Mouse (Mus musculus): ENCODE results near the gene Sar1b. TPM values are rescaled to one million over a fixed set of nuclear protein-coding genes. Genes with fewer than 3 reads are reported as not detected.
"Not testable (repeated sequence)": the region's sequence is repeated elsewhere in the genome, so short reads cannot be mapped to it uniquely, and the experiment has no call there.

Sar1b gene
- total RNA-seq (2014; rRNA removed) (114 and 147 TPM in 2 replicates), polyA plus RNA-seq (2015; fragmentation: Nextera tagmentation; extraction: Ambion mirVana) (221 and 234 TPM in 2 replicates)

GRCm38 (mm10) chr11:51763213-51763907, at the start of gene Sar1b, which contains the start of gene Sec24a:
TSS of gene Sar1b (plus strand) at chr11:51763687.
TSS of gene Sec24a (minus strand) at chr11:51763634.
- no peaks in the 10 kb centered on the region for H3K9me3 ChIP-seq (ENCODE audit: low read length)
- peak; percentile 99 for ATAC-seq
- H3K9ac ChIP-seq: peak within 1 kb of the TSS; percentile 84
- H3K36me3 ChIP-seq (ENCODE audit: insufficient read depth): no peaks in the 10 kb centered on the region
- H3K4me3 ChIP-seq (ENCODE audit: low read depth, low read length): peak within 1 kb of the TSS; percentile 95
- TF ChIP-seq CTCF (IDR thresholded peaks at IDR 0.05; ENCODE audit: low read depth): peak; percentile 39
- H3K27me3 ChIP-seq (ENCODE audit: insufficient read depth, low read length): no peaks in the 10 kb centered on the region
- no peak within 1 kb of the TSS for H3K27ac ChIP-seq (ENCODE audit: low read depth, low read length)
- 4% methylated on average over 30 of the region's 30 CpGs for WGBS
- H3K4me1 ChIP-seq (ENCODE audit: insufficient read depth): peaks cover 11% of the 10 kb centered on the region; the same call in 1 of the 2 replicates
- peak; percentile 88 for DNase-seq
- H3K4me2 ChIP-seq (ENCODE audit: low read depth): peak within 1 kb of the TSS; percentile 89

GRCm38 (mm10) chr11:51721066-51721465, 42.4 kb upstream of the Sar1b start:
- no peaks in the 10 kb centered on the region for H3K4me1 ChIP-seq (ENCODE audit: insufficient read depth)
- no peak overlapping the region for H3K4me3 ChIP-seq (ENCODE audit: low read depth, low read length)
- no peak for DNase-seq
- H3K9ac ChIP-seq: no peak overlapping the region
- no peak for ATAC-seq
- no peak overlapping the region for H3K4me2 ChIP-seq (ENCODE audit: low read depth)
- H3K36me3 ChIP-seq (ENCODE audit: insufficient read depth): peaks cover 53% of the 10 kb centered on the region
- no peak for TF ChIP-seq CTCF (IDR thresholded peaks at IDR 0.05; ENCODE audit: low read depth)
- no peaks in the 10 kb centered on the region for H3K9me3 ChIP-seq (ENCODE audit: low read length)
- no peak overlapping the region for H3K27ac ChIP-seq (ENCODE audit: low read depth, low read length)
- WGBS: 97% methylated on average over 11 of the region's 11 CpGs
- H3K27me3 ChIP-seq (ENCODE audit: insufficient read depth, low read length): no peaks in the 10 kb centered on the region

- Histone ChIP-seq H3K27ac (ENCODE audit: low read depth, low read length) (no peak overlapping the region), H3K4me1 (ENCODE audit: insufficient read depth) (no peaks in the 10 kb centered on the region), H3K9ac (no peak overlapping the region), H3K27me3 (ENCODE audit: insufficient read depth, low read length) (no peaks in the 10 kb centered on the region), H3K4me3 (ENCODE audit: low read depth, low read length) (no peak overlapping the region), H3K36me3 (ENCODE audit: insufficient read depth) (peaks cover 41% of the 10 kb centered on the region), H3K4me2 (ENCODE audit: low read depth) (no peak overlapping the region), H3K9me3 (ENCODE audit: low read length) (no peaks in the 10 kb centered on the region)
- TF ChIP-seq CTCF (IDR thresholded peaks at IDR 0.05; ENCODE audit: low read depth): no peak
- WGBS: 74% methylated on average over 1 of the region's 1 CpGs
- ATAC-seq (no peak), DNase-seq (no peak)
Observed at GRCm38 (mm10) chr11:51732883-51733282, 30.6 kb upstream of the Sar1b start.

GRCm38 (mm10) chr11:51734218-51734617, 29.3 kb upstream of the Sar1b start:
- not testable (repeated sequence) for ATAC-seq; H3K9me3 ChIP-seq (ENCODE audit: low read length); H3K4me2 ChIP-seq (ENCODE audit: low read depth); H3K27ac ChIP-seq (ENCODE audit: low read depth, low read length); H3K4me3 ChIP-seq (ENCODE audit: low read depth, low read length); H3K27me3 ChIP-seq (ENCODE audit: insufficient read depth, low read length); H3K9ac ChIP-seq; DNase-seq; H3K4me1 ChIP-seq (ENCODE audit: insufficient read depth)
- peaks cover 40% of the 10 kb centered on the region for H3K36me3 ChIP-seq (ENCODE audit: insufficient read depth)
- 96% methylated on average over 11 of the region's 13 CpGs for WGBS

GRCm38 (mm10) chr11:51738651-51739403, 24.7 kb upstream of the Sar1b start:
- ATAC-seq (no peak), DNase-seq (no peak)
- peaks cover 33% of the 10 kb centered on the region for H3K36me3 ChIP-seq (ENCODE audit: insufficient read depth)
- H3K9me3 ChIP-seq (ENCODE audit: low read length): no peaks in the 10 kb centered on the region
- H3K27me3 ChIP-seq (ENCODE audit: insufficient read depth, low read length): no peaks in the 10 kb centered on the region
- TF ChIP-seq CTCF (IDR thresholded peaks at IDR 0.05; ENCODE audit: low read depth): no peak
- H3K4me2 ChIP-seq (ENCODE audit: low read depth): no peak overlapping the region
- H3K4me1 ChIP-seq (ENCODE audit: insufficient read depth): no peaks in the 10 kb centered on the region
- H3K9ac ChIP-seq: no peak overlapping the region
- 85% methylated on average over 3 of the region's 3 CpGs for WGBS
- H3K27ac ChIP-seq (ENCODE audit: low read depth, low read length): no peak overlapping the region
- H3K4me3 ChIP-seq (ENCODE audit: low read depth, low read length): no peak overlapping the region

GRCm38 (mm10) chr11:51740701-51741100, 22.8 kb upstream of the Sar1b start:
- H3K27ac ChIP-seq (ENCODE audit: low read depth, low read length): no peak overlapping the region
- WGBS: 95% methylated on average over 3 of the region's 3 CpGs
- ATAC-seq: no peak

GRCm38 (mm10) chr11:51746096-51746495, 17.4 kb upstream of the Sar1b start:
- Histone ChIP-seq H3K27me3 (ENCODE audit: insufficient read depth, low read length) (no peaks in the 10 kb centered on the region), H3K9me3 (ENCODE audit: low read length) (no peaks in the 10 kb centered on the region), H3K4me3 (ENCODE audit: low read depth, low read length) (no peak overlapping the region), H3K9ac (no peak overlapping the region), H3K27ac (ENCODE audit: low read depth, low read length) (no peak overlapping the region), H3K36me3 (ENCODE audit: insufficient read depth) (peaks cover 20% of the 10 kb centered on the region), H3K4me1 (ENCODE audit: insufficient read depth) (no peaks in the 10 kb centered on the region), H3K4me2 (ENCODE audit: low read depth) (no peak overlapping the region)
- no peak for ATAC-seq
- DNase-seq: no peak
- TF ChIP-seq CTCF (IDR thresholded peaks at IDR 0.05; ENCODE audit: low read depth): no peak
- WGBS: 64% methylated on average over 1 of the region's 1 CpGs

More at GRCm38 (mm10) chr11:51740701-51741100, 22.8 kb upstream of the Sar1b start:
- Histone ChIP-seq H3K9me3 (ENCODE audit: low read length) (no peaks in the 10 kb centered on the region), H3K4me3 (ENCODE audit: low read depth, low read length) (no peak overlapping the region), H3K4me2 (ENCODE audit: low read depth) (no peak overlapping the region), H3K4me1 (ENCODE audit: insufficient read depth) (no peaks in the 10 kb centered on the region), H3K27me3 (ENCODE audit: insufficient read depth, low read length) (no peaks in the 10 kb centered on the region), H3K36me3 (ENCODE audit: insufficient read depth) (peaks cover 27% of the 10 kb centered on the region), H3K9ac (no peak overlapping the region)
- no peak for DNase-seq
- no peak for TF ChIP-seq CTCF (IDR thresholded peaks at IDR 0.05; ENCODE audit: low read depth)

GRCm38 (mm10) chr11:51751623-51752225, 11.8 kb upstream of the Sar1b start:
- H3K9ac ChIP-seq; ATAC-seq; H3K4me3 ChIP-seq (ENCODE audit: low read depth, low read length); H3K27me3 ChIP-seq (ENCODE audit: insufficient read depth, low read length); H3K4me1 ChIP-seq (ENCODE audit: insufficient read depth); H3K9me3 ChIP-seq (ENCODE audit: low read length); H3K4me2 ChIP-seq (ENCODE audit: low read depth); H3K36me3 ChIP-seq (ENCODE audit: insufficient read depth); DNase-seq; H3K27ac ChIP-seq (ENCODE audit: low read depth, low read length): not testable (repeated sequence)
- 87% methylated on average over 6 of the region's 6 CpGs for WGBS

Measured in forebrain, postnatal 0 days (tissue).